Mouse (Mus musculus) gastrocnemius, postnatal 25 days (tissue): ENCODE measurements at regions not wholly inside any gene's neighbourhood (a gene's known extent, or its start where the extent isn't known, plus 50 kb on each side); places are given as distances from the start of the nearest gene placed in this dataset.

ENCODE experiments used
- DNase-seq: peaks from one replicate; pipeline ENCODE4 v3.0.0; 2022

GRCm38 (mm10) chr1:92731353-92732282 lies 83.0 kb upstream of the Otos start:
- peak; percentile 33 for DNase-seq

DNA sequence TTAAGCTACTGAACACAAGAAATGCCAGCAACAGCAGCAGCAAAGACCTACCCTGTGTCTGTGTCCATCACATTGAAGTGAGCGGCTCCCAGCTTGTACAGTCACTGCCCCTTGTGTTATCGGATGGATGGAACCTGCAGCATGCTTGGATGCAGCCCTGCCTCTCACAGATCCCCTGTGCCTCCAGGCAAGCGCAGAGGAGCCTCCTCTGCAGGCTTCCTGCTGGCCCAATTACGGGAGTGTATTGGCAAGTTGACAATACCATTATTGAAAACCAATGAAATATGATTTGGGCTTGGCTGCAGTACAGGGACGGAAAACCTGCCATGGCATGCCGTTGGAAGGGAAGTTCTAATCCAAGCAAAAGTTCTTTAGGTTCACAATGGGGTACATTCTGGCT lies 81.9 kb upstream of the Otos start:
- no peak for DNase-seq

GRCm38 (mm10) chr1:92727961-92728360 lies 79.3 kb upstream of the Otos start:
- no peak for DNase-seq

- DNase-seq: no peak
Observed at GRCm38 (mm10) chr1:92727371-92727770, 78.7 kb upstream of the Otos start.

DNA sequence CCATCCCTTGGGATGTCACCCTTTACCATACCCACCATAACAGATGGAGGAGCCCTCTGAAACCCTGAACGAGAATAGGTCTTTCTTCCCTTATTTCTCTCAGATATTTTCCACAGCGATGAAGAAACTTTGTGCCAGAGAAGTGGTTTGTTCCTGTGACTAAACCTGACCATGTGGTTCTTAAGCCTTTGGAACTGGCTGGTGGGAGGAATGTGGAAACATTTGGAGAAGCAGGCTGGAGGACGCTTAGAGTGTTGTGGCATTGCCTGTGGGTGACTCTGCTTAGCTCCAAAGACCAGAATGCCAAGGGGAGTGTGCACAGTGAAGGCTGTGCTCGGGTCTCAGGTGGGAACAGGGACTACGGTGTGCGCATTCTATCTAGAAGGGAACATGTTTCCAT lies 77.7 kb upstream of the Otos start:
- DNase-seq: no peak

DNA sequence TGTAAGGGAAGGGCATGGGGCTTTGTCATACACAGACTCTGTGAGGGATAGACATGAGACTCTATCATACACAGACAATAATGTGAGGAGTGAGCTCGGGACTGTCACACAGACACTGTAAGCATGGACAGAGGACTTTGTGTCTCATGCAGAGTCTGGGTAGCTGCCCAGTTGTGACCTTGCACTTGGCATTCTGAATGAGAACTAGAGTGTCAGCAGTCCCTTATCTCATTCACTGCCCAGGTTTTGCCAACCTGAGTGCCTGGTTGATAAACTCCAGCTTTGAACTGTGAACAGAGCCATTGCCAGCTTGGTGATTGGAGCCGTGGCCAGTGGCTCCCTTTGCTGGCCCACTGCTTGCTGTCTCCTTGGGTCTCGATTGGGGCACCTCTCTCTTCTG lies 75.5 kb upstream of the Otos start:
- DNase-seq: no peak

DNA sequence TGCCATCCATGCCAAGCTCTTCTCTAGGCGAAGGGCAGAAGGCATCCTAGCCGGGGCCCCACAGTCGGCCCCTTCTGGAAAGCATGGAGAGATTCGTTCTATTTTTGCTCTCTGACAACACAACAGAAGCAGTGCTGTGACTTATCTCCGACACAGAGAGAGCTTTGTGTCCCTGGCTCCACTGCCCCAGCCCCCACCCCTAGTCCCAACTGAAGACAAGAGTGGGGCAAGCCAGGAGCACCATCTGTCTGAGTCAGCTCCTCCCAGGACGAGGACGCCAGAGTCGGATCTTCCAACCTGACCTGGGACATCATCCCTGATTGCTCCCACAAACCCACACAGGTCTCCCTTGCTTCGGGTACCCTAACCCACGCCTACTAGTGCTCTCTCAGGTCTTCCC lies 71.9 kb upstream of the Otos start:
- no peak for DNase-seq

DNA sequence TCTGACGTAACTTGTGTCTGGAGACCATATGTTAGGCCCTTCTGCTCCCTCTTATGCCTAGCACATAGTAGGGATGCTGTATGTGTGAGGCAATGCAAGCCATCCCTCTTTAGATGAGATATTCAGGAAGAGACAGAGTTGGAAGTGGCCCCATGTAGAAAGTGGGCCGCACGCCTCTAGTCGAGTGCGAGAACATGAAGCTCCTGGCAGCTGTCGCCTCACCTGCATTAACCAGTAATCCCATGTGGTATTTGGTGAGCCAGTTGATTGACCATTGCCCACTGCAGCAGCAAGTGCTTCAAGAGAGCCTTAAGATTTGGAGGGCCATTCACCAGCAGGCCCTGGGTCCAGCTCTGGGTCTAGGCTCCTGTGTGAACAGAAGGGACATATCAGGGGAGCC lies 71.2 kb upstream of the Otos start:
- no peak for DNase-seq

GRCm38 (mm10) chr1:92718108-92718507 lies 69.5 kb upstream of the Otos start:
- no peak for DNase-seq

GRCm38 (mm10) chr1:92714725-92715324 lies 66.2 kb upstream of the Otos start:
- DNase-seq: no peak

DNA sequence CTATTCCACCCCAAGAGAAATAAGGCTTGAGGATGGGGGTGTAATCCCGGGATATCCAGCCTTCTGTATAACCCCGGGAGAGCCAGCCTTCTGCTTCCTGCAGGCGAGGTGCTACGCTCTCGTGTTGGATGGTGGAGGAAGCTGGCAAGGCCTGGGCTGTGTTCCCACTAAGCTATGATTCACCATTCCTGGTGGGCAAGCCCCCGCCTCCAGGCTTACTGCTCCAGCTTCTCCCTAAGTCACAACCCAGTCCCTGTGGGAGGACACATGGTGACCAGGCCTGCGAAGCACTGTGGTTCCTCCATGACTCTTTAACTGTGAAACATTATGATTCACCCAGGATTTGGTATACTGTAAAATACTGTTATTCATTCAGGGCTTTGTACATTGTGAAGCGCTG lies 63.7 kb upstream of the Otos start:
- DNase-seq: no peak

DNA sequence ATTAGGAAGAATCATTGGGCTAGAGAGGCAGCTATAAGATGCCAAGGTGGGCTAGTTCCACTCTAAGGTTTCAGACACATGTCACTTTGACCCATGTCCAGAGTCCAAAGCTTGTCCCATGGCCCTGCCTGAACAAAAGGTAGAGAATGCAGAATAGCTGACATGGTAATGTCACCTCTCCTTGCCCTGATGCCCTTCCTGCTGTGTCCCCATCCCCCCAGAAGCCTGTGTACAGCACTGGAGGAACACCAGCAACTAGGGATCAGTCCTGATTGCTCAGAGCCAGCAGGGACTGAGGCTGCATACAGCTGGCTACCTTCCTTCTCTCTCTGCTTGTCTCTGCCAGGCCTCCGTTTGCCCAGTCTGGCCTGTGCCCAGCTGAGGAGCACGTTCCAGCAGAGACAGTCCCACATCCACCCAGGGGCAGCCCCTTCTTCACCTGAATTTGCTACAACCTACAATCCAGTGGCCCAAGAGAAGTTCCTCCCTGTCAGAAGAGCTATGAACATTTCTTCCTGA lies 61.7 kb upstream of the Otos start:
- peak; percentile 69 for DNase-seq

DNA sequence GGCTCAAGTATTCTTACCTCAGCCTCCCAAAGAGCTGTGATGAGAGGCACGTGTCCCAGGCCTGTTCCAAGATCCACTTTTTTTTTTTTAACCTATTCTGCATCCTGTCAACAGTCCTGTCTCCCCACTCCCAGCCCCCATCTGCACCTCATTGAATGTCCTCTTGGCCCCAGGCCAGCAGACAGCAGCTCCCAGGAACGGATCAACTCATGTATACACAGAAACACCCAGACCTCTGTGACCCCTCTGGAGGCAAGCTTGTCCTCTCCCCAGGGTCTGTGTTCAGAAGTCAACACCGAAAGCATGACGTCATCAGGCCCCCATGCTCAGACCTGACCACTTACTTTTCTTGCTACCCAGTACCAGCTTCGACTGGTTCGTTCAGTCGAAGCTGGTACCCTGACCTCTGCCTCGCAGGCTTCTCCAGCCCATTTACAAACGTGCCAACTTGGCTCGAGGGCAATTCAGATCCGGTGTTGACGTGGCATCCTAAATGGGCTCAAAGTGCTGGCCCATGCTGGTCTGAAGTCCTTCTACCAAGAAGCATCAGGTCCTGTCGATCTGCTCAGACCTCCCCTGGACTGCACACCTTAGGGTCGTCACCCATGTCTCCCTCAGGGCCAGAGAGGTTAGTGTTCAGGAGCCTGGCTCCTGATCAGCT lies 60.7 kb upstream of the Otos start:
- DNase-seq: no peak

DNA sequence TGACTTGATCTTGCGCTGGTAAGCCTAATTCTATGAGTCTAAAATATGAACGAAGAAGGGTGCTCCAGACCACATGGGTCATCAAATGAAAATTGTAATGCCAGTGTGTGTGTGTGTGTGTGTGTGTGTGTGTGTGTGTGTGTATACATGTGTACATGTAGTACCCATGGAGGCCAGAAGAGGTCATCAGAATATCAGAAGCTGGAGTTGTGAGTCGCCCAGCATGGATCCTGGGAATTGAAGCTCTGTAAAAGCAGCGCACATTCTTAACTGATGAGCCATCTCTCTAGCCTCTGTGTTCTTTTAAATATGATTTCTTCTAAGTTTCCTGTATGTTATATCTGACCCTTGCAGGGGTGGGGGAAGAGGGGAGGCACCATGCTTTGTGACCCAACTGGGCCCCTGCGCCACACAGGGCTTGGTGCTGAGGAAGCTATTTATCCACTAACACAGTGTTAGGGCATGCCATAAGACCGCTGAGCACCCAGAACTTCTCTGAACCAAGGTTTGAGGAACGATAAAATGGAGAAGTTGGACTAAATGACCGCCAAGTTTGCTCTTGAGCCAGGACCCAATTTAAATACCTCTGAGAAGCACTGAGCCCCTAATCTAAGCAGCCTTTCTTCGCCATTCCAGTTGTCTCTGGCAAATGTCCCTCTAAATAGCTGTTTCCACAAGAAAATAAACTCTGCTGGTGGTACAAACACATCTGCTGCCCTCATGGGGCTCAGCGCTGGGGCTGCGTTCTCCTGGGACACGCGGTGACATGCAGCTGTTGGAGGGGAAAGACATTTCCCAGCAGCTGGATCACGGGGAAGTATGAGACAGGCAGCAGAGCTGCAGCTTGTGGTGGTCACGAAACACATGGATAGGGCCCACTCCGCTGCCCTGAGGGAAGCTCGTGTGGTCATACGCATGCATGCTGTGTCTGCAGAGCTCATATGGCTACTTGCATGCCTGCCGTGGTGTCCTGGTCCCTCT lies 59.6 kb upstream of the Otos start:
- DNase-seq: no peak

- DNase-seq: no peak
Observed at GRCm38 (mm10) chr1:92707441-92707840, 58.8 kb upstream of the Otos start.

GRCm38 (mm10) chr1:92703903-92704302 lies 55.3 kb upstream of the Otos start:
- DNase-seq: peak; percentile 83

DNA sequence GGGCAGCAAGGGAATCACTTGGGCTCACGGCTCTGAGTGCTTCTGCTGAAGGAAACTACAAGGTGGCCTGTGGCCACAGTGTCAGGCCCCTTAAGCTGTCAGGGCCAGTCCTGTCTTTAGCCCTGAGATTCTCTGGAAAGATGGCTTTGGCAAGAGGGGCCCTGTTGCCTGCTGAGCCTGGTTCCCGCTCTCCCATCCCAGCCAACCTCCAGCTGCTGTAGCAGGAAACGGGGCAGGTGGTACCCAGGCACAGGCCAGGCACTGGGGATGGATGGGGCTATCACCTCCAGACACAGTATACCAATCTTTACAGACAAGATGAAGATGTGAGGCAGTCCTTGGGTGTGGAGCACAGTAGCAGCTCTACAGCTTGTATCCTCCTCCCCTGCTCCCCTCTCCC lies 54.6 kb upstream of the Otos start:
- DNase-seq: no peak

GRCm38 (mm10) chr1:92700107-92700506 lies 51.5 kb upstream of the Otos start:
- no peak for DNase-seq

GRCm38 (mm10) chr1:92699697-92700096 lies 51.1 kb upstream of the Otos start:
- no peak for DNase-seq

DNA sequence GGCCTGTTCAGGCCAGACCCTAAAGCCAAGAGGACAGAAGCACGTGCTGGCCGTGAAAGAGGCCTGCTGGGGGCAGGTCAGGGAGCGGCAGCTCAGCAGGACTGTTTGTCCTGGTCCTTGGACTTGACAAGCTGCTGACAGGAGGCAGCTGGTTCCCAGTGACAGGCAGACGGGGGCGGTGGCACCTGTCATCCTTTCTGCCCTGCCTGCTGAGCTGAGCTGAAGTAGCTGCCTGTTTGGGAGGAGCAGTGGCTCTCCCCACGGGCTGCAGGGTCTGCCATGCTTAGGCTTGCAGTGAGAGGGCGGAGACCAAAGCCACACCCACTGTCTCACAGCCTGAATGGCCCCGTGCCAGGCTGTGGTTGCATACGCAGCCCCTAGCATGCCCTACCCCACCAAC lies 50.4 kb upstream of the Otos start:
- peak; percentile 86 for DNase-seq

GRCm38 (mm10) chr1:92698541-92698940 lies 49.9 kb upstream of the Otos start:
- DNase-seq: no peak
